Mouse (Mus musculus) midbrain, postnatal 0 days (tissue): Measurements from ENCODE around the gene Meis2. TPM values are rescaled to one million over a fixed set of nuclear protein-coding genes. Genes with fewer than 3 reads are reported as not detected.

Experiments used
- ATAC-seq: fragments of 200-750 bp; cut with Nextera tagmentation; 2 replicates; pipeline ENCODE4 v1.8.0; 2017; ENCODE audit warnings: moderate number of reproducible peaks, mild to moderate bottlenecking, moderate TSS enrichment, moderate library complexity; ENCODE audit not compliant: low FRiP score
- DNase-seq: peaks from one replicate; pipeline ENCODE4 v3.0.0-alpha.2; 2015; ENCODE audit warnings: low spot score
- H3K27ac ChIP-seq: fragments of 300-500 bp; sonication (generic); 2 replicates; pipeline ENCODE4 v1.5.1; 2014; ENCODE audit warnings: low read depth, mild to moderate bottlenecking, low read length, mixed read lengths
- H3K27me3 ChIP-seq: fragments of 300-500 bp; sonication (generic); 2 replicates; pipeline ENCODE4 v1.6.1; 2014; ENCODE audit warnings: low read length, control low read depth, mixed read lengths; ENCODE audit not compliant: insufficient read depth
- H3K36me3 ChIP-seq: fragments of 300-500 bp; sonication (generic); 2 replicates; pipeline ENCODE4 v1.6.1; 2014; ENCODE audit warnings: low read length, control low read depth, mixed read lengths; ENCODE audit not compliant: insufficient read depth
- H3K4me1 ChIP-seq: fragments of 300-500 bp; sonication (generic); 2 replicates; pipeline ENCODE4 v1.6.1; 2014; ENCODE audit warnings: mild to moderate bottlenecking, control low read depth, antibody characterized with exemption, low read length, mixed read lengths; ENCODE audit not compliant: insufficient read depth
- H3K4me2 ChIP-seq: fragments of 300-500 bp; sonication (generic); 2 replicates; pipeline ENCODE4 v1.6.1; 2014; ENCODE audit warnings: low read depth, mild to moderate bottlenecking, low read length, mixed read lengths; ENCODE audit not compliant: poor library complexity, severe bottlenecking
- H3K4me3 ChIP-seq: fragments of 300-500 bp; sonication (generic); 2 replicates; pipeline ENCODE4 v1.5.1; 2014; ENCODE audit warnings: low read depth, mild to moderate bottlenecking, low read length, moderate library complexity
- H3K9ac ChIP-seq: fragments of 300-500 bp; sonication (generic); replicated peaks from 2 replicates; pipeline ENCODE4 v1.6.1; 2014; ENCODE audit warnings: mild to moderate bottlenecking, low read length, moderate library complexity, mixed read lengths; ENCODE audit not compliant: poor library complexity, severe bottlenecking
- H3K9me3 ChIP-seq: fragments of 300-500 bp; sonication (generic); 2 replicates; pipeline ENCODE4 v1.6.1; 2016; ENCODE audit warnings: low read length, control low read depth
- CTCF ChIP-seq: IDR thresholded peaks from 2 replicates; pipeline ENCODE4 v1.5.1; 2016; ENCODE audit warnings: antibody characterized with exemption, mild to moderate bottlenecking
- WGBS: fragments of 180-500 bp; shearing (Covaris S2); extraction: QIAGEN DNeasy Blood & Tissue Kit; methylation state at CpG from one replicate; pipeline ENCODE4 v1.1.7; 2014; 5-methylcytosine and 5-hydroxymethylcytosine counted together
- polyA plus RNA-seq: library from polyadenylated mRNA; unstranded; fragments of >200 nt; fragmentation: Nextera tagmentation; extraction: Ambion mirVana; gene quantifications from 2 replicates; pipeline ENCODE4 v1.2.1, GENCODE M21; 2015
- total RNA-seq: library from RNA; depleted of rRNA; stranded (reverse); fragments of >200 nt; gene quantifications from 2 replicates; pipeline ENCODE4 v1.2.3, GENCODE M21; 2014

Meis2 gene
- total and polyA plus RNA-seq, 2 experiments from 2014 or later: 52.1 to 147 TPM

- Histone ChIP-seq H3K4me1 (no peaks in the 10 kb centered on the region), H3K27ac (no peak overlapping the region), H3K4me2 (no peak overlapping the region), H3K9ac (no peak overlapping the region), H3K4me3 (no peak overlapping the region), H3K9me3 (no peaks in the 10 kb centered on the region), H3K27me3 (no peaks in the 10 kb centered on the region), H3K36me3 (no peaks in the 10 kb centered on the region)
- no peak for TF ChIP-seq CTCF
- WGBS: 81% methylated on average over 7 of the region's 7 CpGs
- ATAC-seq (no peak), DNase-seq (no peak)
These were observed 105.0 kb downstream of the Meis2 start for GRCm38 (mm10) chr2:115960615-115961014.

DNA sequence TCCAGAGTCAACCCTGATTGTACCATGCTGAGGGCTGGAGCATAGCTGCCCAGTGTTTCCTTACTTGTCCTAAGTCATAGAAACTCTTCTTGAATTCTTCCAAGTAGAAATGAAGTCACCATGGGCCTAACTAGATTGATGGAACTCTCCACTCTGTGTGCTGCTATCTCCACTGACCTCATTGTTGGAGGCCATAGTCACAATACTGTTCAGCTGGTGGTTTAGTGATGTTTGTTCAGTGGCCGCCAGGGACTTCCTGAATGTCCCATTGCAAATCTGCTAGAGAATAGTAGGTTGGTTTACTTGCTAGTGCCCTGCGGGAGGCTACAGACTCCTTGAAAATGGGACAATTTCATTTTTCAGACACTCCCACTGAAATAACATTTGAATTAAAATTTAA is 108.9 kb downstream of the Meis2 start:
- TF ChIP-seq CTCF: no peak
- no peaks in the 10 kb centered on the region for H3K9me3 ChIP-seq
- no peak for DNase-seq
- no peak overlapping the region for H3K9ac ChIP-seq
- no peaks in the 10 kb centered on the region for H3K4me1 ChIP-seq
- H3K4me3 ChIP-seq: no peak overlapping the region
- no peaks in the 10 kb centered on the region for H3K27me3 ChIP-seq
- WGBS: 90% methylated on average over 2 of the region's 2 CpGs
- H3K36me3 ChIP-seq: no peaks in the 10 kb centered on the region
- ATAC-seq: no peak
- H3K4me2 ChIP-seq: no peak overlapping the region
- no peak overlapping the region for H3K27ac ChIP-seq

- H3K36me3 ChIP-seq: no peaks in the 10 kb centered on the region
- no peak for TF ChIP-seq CTCF
- H3K9me3 ChIP-seq: no peaks in the 10 kb centered on the region
- no peak overlapping the region for H3K27ac ChIP-seq
- no peak overlapping the region for H3K9ac ChIP-seq
- H3K27me3 ChIP-seq: no peaks in the 10 kb centered on the region
- no peak for ATAC-seq
- no peak for DNase-seq
- H3K4me1 ChIP-seq: no peaks in the 10 kb centered on the region
- whole genome bisulfite sequencing: 40% methylated on average over 3 of the region's 3 CpGs
- no peak overlapping the region for H3K4me3 ChIP-seq
- H3K4me2 ChIP-seq: no peak overlapping the region
These were observed 115.0 kb downstream of the Meis2 start for GRCm38 (mm10) chr2:115950645-115951044.

DNA sequence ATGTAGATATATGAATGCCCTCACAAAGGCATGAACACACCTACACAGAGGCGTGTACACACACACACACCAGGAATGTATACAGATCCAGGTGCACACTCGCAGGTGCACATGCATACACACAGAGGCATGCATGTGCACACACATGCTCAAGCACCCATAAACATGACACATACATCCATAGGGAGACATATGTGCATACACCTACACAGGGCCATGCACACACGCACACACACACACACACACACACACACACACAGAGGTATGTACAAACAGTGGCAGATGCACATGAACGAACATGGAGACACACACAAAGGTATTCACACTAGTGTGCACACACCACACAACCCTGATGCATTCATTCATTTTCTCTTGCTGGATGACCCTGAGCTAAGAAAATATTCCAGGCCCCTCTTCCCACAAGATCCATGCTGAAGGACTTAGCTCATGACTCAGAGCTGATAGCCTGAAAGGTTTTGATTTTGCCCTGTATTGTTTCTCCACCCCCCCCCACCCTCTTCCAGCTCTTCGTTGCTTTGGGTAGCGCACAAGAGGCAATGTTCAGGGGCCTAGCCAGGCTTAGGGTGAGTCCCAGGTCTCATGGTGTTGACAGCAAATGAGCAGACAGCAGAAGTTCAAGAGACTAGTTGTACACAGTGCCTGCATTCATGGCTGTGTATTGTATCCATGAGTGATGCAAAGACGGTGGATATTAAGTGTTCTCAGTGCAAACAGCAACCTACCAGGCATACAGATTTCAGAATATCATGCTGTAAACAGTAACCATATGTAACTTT is 116.8 kb downstream of the Meis2 start:
- no peak for TF ChIP-seq CTCF
- no peak for ATAC-seq
- 92% methylated on average over 7 of the region's 7 CpGs for WGBS

GRCm38 (mm10) chr2:115947714-115948226 is 117.9 kb downstream of the Meis2 start:
- TF ChIP-seq CTCF: no peak
- Histone ChIP-seq H3K9me3 (no peaks in the 10 kb centered on the region), H3K36me3 (no peaks in the 10 kb centered on the region), H3K27ac (no peak overlapping the region), H3K4me2 (no peak overlapping the region), H3K4me1 (no peaks in the 10 kb centered on the region), H3K27me3 (no peaks in the 10 kb centered on the region), H3K9ac (no peak overlapping the region), H3K4me3 (no peak overlapping the region)
- 52% methylated on average over 7 of the region's 7 CpGs for WGBS
- ATAC-seq: no peak
- DNase-seq: no peak

More for the DNA sequence above, 116.8 kb downstream of the Meis2 start:
- H3K9ac ChIP-seq: no peak overlapping the region
- no peak overlapping the region for H3K4me3 ChIP-seq
- no peaks in the 10 kb centered on the region for H3K27me3 ChIP-seq
- no peaks in the 10 kb centered on the region for H3K9me3 ChIP-seq
- H3K27ac ChIP-seq: no peak overlapping the region
- no peak for DNase-seq
- H3K4me1 ChIP-seq: no peaks in the 10 kb centered on the region
- H3K36me3 ChIP-seq: no peaks in the 10 kb centered on the region
- no peak overlapping the region for H3K4me2 ChIP-seq

DNA sequence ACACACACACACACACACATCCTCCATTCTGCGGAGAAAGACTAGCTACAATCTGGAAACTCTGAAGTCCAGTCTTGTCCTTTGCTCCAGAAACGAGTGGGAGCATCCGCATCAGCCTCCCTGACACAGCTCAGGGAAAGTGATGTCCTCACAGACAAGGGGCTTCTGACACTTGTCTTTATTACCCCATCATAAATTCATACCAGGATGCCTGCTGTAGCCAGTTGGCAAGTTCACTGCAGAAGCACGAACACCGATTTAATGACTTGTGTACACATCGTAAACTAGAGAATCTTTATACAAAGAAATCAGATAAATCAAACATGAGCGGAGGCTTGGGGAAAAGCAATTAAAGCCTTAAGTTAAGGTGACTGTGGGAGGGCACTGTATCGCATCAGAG is 122.6 kb downstream of the Meis2 start:
- Histone ChIP-seq H3K27me3 (no peaks in the 10 kb centered on the region), H3K9ac (no peak overlapping the region), H3K4me3 (no peak overlapping the region), H3K9me3 (no peaks in the 10 kb centered on the region), H3K4me1 (no peaks in the 10 kb centered on the region), H3K36me3 (no peaks in the 10 kb centered on the region), H3K4me2 (no peak overlapping the region), H3K27ac (no peak overlapping the region)
- no peak for ATAC-seq
- no peak for DNase-seq
- WGBS: 69% methylated on average over 8 of the region's 8 CpGs
- TF ChIP-seq CTCF: no peak
